Mouse (Mus musculus) megakaryocyte, embryonic 14.5 days (primary cell): ENCODE measurements at regions not wholly inside any gene's neighbourhood (a gene's known extent, or its start where the extent isn't known, plus 50 kb on each side); places are given as distances from the start of the nearest gene placed in this dataset.

Experiments
- H3K27me3 ChIP-seq: replicated peaks from 2 replicates; pipeline ENCODE3; 2012; ENCODE audit warnings: inconsistent platforms
- H3K36me3 ChIP-seq: replicated peaks from 2 replicates; pipeline ENCODE3; 2012; ENCODE audit warnings: low read length, inconsistent platforms, mixed read lengths
- H3K4me1 ChIP-seq: 2 replicates; pipeline ENCODE4 v1.6.1; 2012; ENCODE audit warnings: inconsistent platforms
- H3K4me3 ChIP-seq: replicated peaks from 2 replicates; pipeline ENCODE3; 2012; ENCODE audit warnings: moderate library complexity, mild to moderate bottlenecking, inconsistent platforms
- H3K9me3 ChIP-seq: 2 replicates; pipeline ENCODE4 v1.6.1; 2012; ENCODE audit warnings: inconsistent platforms
- FLI1 ChIP-seq: IDR thresholded peaks from 2 replicates; pipeline ENCODE4 v1.6.1; 2012; ENCODE audit warnings: low read length, inconsistent platforms, mixed read lengths
- GATA1 ChIP-seq: IDR thresholded peaks from 3 replicates; pipeline ENCODE4 v1.6.1; 2012; ENCODE audit warnings: mixed read lengths, low read length, inconsistent platforms, borderline replicate concordance

DNA sequence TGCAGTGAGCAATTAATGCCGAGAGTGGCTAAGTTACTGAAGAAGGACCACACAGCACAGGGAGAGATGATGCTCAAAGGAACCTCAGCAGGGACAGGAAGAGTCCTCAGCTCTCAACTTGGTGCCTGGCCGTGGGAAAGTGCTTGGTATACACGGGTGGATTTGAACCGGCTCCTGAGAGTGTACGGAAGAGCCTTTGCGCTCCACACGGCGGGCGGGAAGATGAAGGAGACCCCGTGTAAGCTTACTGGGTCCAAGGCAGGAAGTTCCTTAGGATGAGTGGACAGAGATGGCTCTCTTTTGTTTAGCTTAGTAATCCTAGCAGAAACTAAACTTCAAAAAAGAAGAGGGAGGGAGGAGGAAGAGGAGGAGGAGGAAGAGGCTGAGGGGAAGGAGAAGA lies 73.8 kb upstream of the Cpm start:
- Histone ChIP-seq H3K4me3 (no peak overlapping the region), H3K27me3 (no peaks in the 10 kb centered on the region), H3K36me3 (no peaks in the 10 kb centered on the region), H3K4me1 (no peaks in the 10 kb centered on the region), H3K9me3 (peaks cover 21% of the 10 kb centered on the region)
- TF ChIP-seq FLI1 (no peak), GATA1 (no peak)

GRCm38 (mm10) chr10:117555044-117555443 lies 74.3 kb upstream of the Cpm start:
- no peak for TF ChIP-seq GATA1
- no peak for TF ChIP-seq FLI1
- Histone ChIP-seq H3K36me3 (no peaks in the 10 kb centered on the region), H3K27me3 (no peaks in the 10 kb centered on the region)

DNA sequence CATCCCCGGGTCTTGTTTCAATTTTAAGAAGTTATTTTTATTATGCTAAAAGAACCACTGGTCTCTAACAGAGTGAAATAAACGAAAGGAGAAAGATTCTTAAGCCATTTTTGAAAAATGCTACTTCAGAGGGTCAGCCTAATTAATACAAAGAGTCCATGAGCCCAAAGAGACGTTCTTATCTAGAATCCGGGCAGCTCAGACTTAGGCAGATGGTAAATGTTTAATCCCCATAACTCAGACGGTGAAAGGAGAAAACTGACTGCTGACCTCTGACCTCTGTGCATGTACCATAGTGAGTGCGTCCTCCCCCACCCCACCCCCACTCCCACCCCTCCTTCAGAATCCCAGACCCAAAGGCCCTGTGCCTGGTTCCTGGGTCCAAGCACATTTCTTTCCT lies 74.8 kb upstream of the Cpm start:
- TF ChIP-seq FLI1 (no peak), GATA1 (no peak)
- Histone ChIP-seq H3K4me1 (no peaks in the 10 kb centered on the region), H3K4me3 (no peak overlapping the region), H3K27me3 (no peaks in the 10 kb centered on the region), H3K9me3 (peaks cover 29% of the 10 kb centered on the region), H3K36me3 (no peaks in the 10 kb centered on the region)

More at GRCm38 (mm10) chr10:117555044-117555443, 74.3 kb upstream of the Cpm start:
- H3K4me1 ChIP-seq = no peaks in the 10 kb centered on the region
- H3K4me3 ChIP-seq = no peak overlapping the region
- H3K9me3 ChIP-seq = peaks cover 26% of the 10 kb centered on the region

- no peaks in the 10 kb centered on the region for H3K36me3 ChIP-seq
Measured at GRCm38 (mm10) chr10:117553211-117554186, 75.8 kb upstream of the Cpm start.

GRCm38 (mm10) chr10:117552049-117552652 lies 77.1 kb upstream of the Cpm start:
- no peak for TF ChIP-seq FLI1
- no peak for TF ChIP-seq GATA1
- H3K36me3 ChIP-seq = no peaks in the 10 kb centered on the region
- H3K4me1 ChIP-seq = no peaks in the 10 kb centered on the region
- H3K4me3 ChIP-seq = no peak overlapping the region
- peaks cover 32% of the 10 kb centered on the region for H3K9me3 ChIP-seq
- no peaks in the 10 kb centered on the region for H3K27me3 ChIP-seq

More at GRCm38 (mm10) chr10:117553211-117554186, 75.8 kb upstream of the Cpm start:
- Histone ChIP-seq H3K4me1 (no peaks in the 10 kb centered on the region), H3K4me3 (no peak overlapping the region), H3K9me3 (peaks cover 29% of the 10 kb centered on the region), H3K27me3 (no peaks in the 10 kb centered on the region)
- no peak for TF ChIP-seq FLI1
- TF ChIP-seq GATA1 = no peak

DNA sequence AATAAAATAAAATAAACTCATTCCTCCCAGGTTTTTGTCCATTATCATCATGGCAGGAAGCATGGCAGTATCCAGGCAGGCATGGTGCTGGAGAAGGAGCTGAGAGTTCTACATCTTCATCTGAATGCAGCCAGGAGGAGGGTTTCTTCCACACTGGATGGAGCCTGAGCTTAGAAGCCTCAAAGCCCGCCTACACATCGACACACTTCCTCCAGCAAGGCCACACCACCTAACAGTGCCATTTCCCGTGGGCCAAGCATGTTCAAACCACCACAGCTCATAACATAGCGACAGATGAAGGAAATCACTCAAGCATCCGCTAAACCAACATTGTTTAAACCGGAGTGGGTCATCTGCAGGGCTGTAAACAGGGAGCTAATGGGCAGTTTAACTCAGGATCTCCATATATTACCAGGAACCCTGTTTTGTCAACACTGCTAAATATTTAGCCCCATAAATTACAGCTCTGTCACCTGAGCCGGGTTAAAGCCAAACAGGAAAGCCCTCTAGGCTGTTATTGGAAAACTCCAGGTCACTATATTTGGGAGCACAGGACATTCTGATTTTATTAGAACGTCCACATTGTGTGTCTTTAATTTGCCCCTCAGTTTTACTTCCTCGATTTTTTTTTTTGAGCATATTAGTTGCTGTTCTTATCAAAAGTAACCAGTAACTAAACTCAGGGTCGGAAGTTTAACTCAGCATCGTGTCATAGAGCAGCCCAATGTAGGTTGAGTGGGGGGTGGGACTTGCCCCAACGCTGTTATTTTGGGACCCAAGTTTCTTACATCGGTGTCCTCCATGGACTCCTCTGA lies 77.9 kb upstream of the Cpm start:
- TF ChIP-seq GATA1 = no peak
- TF ChIP-seq FLI1 = no peak
- no peak overlapping the region for H3K4me3 ChIP-seq
- no peaks in the 10 kb centered on the region for H3K4me1 ChIP-seq
- peaks cover 32% of the 10 kb centered on the region for H3K9me3 ChIP-seq
- no peaks in the 10 kb centered on the region for H3K36me3 ChIP-seq
- H3K27me3 ChIP-seq = no peaks in the 10 kb centered on the region

DNA sequence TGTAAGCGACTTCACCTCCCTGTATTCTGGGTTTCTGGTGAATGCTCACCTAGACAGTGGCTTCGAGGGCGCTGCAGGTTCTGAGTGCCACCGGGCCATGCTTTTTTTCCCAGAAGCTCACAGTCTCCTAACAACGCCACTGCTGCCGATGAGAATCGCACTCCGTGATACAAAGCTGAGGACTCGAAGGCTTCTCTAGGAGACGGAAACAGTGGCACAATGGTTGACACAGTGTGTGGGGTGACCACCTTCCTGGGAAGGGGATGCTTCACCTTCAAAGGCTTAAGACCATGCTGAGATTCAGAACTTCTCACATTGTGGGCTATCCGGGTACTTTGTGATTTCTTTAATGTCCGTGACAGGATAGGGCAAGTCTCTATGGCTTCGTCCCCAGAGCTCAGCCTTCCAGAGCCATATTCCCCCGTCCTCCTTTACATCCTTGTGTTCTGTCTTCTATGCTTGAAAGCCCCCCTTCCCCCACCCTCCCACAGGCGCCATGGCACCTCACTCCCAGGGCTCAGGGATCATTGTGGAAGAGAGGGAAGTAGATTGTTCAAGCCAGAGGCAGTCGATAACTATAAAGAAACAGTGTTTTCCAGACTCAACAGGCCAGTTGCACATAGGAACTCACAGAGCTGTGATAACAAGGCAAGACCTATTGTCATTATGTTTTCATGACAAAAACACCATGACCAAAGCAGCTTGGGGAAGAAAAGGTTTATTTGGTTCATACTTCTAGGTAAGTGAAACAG lies 79.3 kb upstream of the Cpm start:
- Histone ChIP-seq H3K36me3 (no peaks in the 10 kb centered on the region), H3K9me3 (peaks cover 27% of the 10 kb centered on the region), H3K4me1 (no peaks in the 10 kb centered on the region), H3K4me3 (no peak overlapping the region), H3K27me3 (no peaks in the 10 kb centered on the region)
- TF ChIP-seq FLI1 = no peak
- no peak for TF ChIP-seq GATA1

DNA sequence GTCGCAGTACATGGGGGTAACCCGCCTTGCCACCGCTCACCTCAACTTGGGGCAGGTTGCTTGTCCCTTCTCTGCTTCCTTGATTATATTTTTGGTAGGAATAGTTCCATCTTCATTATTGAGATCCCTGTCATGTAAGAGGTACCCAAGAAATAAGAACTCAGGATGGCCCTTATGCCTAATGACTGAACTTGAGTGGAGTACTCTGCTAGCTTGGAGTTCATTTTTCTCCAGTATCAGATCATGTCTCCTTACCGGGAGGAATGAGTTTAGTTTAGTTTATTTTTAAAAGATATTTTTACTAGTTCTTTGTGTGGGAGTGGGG lies 79.8 kb upstream of the Cpm start:
- Histone ChIP-seq H3K4me3 (no peak overlapping the region), H3K27me3 (no peaks in the 10 kb centered on the region), H3K36me3 (no peaks in the 10 kb centered on the region), H3K9me3 (peaks cover 27% of the 10 kb centered on the region), H3K4me1 (no peaks in the 10 kb centered on the region)
- TF ChIP-seq GATA1 = no peak
- TF ChIP-seq FLI1 = no peak

DNA sequence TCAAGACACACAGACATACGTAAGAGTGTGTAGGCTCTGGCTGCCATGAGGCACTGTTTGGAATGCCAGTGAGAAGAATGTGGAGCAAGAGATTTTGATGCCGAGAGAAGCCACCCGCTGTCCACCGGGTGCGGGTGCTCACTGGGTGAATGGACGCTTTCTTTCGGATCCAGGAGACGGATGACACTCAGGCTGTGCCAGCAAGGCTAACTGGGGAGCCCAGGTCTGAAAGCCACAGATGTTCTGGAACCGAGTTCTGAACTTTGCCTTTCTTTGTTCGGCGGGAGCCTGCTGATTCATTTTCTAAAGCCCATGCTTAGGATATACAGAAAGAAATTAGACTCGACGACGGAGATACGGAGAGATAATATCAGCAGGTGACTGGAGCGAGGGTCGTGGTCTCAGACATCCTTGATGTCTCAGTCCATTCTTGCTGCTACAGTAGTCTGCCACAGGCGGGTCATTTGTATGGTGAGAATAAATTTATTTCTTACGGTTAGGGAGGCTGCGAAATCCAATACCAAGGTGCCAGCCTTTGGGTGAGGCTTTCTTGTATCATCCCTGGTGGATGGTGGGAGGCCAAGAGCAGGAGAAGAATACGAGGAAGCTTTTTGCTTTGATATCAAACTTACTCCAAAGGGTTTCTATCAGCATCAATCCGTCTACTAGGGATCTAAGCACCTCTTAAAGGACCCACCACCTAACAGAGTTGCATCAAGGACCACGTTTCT lies 80.4 kb upstream of the Cpm start:
- Histone ChIP-seq H3K9me3 (peaks cover 27% of the 10 kb centered on the region), H3K36me3 (no peaks in the 10 kb centered on the region), H3K27me3 (no peaks in the 10 kb centered on the region), H3K4me1 (no peaks in the 10 kb centered on the region), H3K4me3 (no peak overlapping the region)
- no peak for TF ChIP-seq GATA1
- no peak for TF ChIP-seq FLI1
